Mouse (Mus musculus) v-Abl transformed pro-B cells (cell line): Measurements from ENCODE around the gene Frrs1l.

Source experiments
- in situ Hi-C, 2 experiments: fragments of 400-800 bp; cut with MboI; formaldehyde crosslinking; loops; one replicate each; pipeline ENCODE4 v1.15.1; 2025; ENCODE audit not compliant: unreplicated experiment in 2 of 2

Gene Frrs1l

DNA sequence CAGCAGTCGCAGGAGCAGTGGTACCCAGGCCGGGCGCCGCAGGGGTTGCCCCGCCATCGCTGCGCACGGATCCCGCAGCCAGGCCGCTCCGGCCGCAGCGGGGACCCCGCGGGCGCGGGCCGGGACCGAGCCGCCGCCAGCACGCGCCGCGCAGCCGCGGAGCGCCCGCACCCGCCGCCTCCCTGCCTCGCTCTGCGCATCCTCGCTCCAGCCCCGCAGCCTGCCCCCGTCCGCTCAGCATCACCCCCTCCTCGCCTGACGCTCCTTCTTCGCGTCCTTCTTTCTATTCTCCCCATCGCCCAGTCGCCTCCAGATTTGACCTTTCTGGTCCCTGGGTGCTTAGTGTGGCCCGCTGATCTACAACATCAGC lies at the start of gene Frrs1l:
Gene Frrs1l (minus strand): TSS at position 177 of the 370 bp plus-strand sequence.
- in situ Hi-C loops = no loop called here

GRCm38 (mm10) chr4:57039127-57040031 lies 49.2 kb upstream of the Frrs1l start:
- in situ Hi-C loops = loop anchor here in 1 of 2 experiments (25.0 kb wide), 1 partner anchor 1702 kb away; no protein-coding TSS in a partner anchor

DNA sequence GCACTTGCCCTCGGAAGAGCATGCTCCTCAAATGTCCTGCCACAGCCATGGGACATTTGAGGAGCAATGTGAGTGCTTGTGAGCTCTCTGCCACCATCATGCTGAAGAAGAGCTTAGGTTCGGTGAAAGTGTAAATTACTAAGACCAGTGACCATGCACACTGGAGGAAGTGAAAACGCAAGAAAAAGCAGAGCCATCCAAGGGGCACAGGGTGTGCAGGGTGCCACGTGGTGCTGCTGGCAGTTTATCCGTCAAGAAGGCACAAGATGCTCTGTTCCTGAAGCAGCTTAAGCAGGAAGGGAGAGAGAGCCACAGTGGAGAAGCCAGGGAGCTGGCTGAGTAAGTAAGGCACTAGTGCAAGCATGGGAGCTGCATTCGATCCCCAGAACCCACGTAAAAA lies 47.4 kb upstream of the Frrs1l start:
- in situ Hi-C loops = loop anchor here in 1 of 2 experiments (25.0 kb wide), 1 partner anchor 1700 kb away; no protein-coding TSS in a partner anchor

- in situ Hi-C loops = loop anchor here (5.0 to 25.0 kb wide), 3 partner anchors 33 to 1697 kb away; no protein-coding TSS in a partner anchor
Observed at GRCm38 (mm10) chr4:57034169-57034568, 44.0 kb upstream of the Frrs1l start.

- in situ Hi-C loops = loop anchor here (5.0 to 25.0 kb wide), 3 partner anchors 36 to 1694 kb away; no protein-coding TSS in a partner anchor
Observed at GRCm38 (mm10) chr4:57031440-57031839, 41.2 kb upstream of the Frrs1l start.

DNA sequence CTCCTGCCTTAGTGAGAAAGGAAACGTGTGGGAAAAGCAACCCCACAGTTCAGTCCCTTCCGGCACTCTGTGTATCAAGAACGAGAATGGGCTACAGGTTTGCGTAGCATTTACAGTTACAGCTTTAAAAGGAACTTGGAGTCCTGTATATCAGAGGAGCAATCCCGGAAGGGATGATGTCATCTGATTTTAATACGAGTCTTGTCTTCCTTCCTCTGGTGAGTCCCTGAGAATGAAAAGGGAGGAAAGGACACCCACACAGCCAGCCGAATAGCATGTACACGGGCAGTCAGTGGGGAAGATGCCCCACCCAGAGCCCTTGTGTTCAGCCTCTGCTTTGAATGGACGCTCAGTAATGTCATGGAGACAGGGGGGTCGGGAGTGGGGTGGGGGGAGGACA lies 37.8 kb upstream of the Frrs1l start:
- in situ Hi-C loops = loop anchor here in 1 of 2 experiments (25.0 kb wide), 1 partner anchor 1691 kb away; no protein-coding TSS in a partner anchor

- in situ Hi-C loops = loop anchor here in 1 of 2 experiments (5.0 kb wide), 1 partner anchor 124 kb away; no protein-coding TSS in a partner anchor
Observed at GRCm38 (mm10) chr4:57023527-57023926, 33.3 kb upstream of the Frrs1l start.

DNA sequence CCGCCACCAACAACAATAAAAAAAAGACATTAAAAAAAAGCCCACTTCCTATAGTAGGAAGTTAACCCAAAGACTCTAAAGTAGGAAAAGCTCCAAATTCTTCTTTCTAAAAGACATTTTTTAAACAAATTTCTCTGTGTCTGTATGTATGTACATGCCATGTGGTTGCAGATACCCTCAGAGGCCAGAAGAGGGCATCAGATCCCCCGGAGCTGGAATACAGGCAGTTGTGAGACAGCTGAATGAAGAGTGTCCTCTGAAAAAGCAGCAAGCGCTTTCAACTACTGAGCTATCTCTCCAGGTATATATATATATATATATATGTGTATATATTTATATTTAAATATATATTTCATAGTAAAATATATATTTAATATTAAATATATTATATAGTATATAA lies 31.1 kb upstream of the Frrs1l start:
- in situ Hi-C loops = loop anchor here in 1 of 2 experiments (5.0 kb wide), 1 partner anchor 126 kb away; no protein-coding TSS in a partner anchor

- in situ Hi-C loops = loop anchor here (5.0 kb wide), 2 partner anchors 130 to 260 kb away; no protein-coding TSS in a partner anchor
Observed at GRCm38 (mm10) chr4:57017229-57017628, 27.0 kb upstream of the Frrs1l start.

- in situ Hi-C loops = loop anchor here (5.0 kb wide), 2 partner anchors 131 to 261 kb away; no protein-coding TSS in a partner anchor
Observed at GRCm38 (mm10) chr4:57016366-57017171, 26.4 kb upstream of the Frrs1l start.

DNA sequence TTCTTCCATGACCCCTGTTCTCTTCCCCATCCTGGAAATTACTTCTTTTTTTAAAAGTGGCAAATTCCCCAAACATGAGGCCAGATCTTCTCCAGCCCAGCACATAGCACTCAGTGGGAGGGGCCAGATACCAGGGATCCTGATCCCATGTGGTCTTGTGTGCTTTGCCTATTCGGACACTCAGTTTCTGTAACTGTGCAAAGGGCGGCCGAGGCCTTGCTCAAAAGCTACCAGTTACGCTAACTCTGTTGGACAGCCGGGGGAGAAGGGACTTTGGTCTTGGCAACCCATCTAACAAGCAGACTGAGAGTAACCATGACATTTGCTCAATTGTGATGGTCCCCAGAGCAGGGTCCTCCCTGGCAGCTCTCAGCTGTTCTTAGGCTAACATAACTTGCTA lies 24.8 kb upstream of the Frrs1l start:
- in situ Hi-C loops = loop anchor here (5.0 kb wide), 2 partner anchors 132 to 262 kb away; no protein-coding TSS in a partner anchor

- in situ Hi-C loops = no loop called here
Observed at GRCm38 (mm10) chr4:57011454-57012046, 21.4 kb upstream of the Frrs1l start.

DNA sequence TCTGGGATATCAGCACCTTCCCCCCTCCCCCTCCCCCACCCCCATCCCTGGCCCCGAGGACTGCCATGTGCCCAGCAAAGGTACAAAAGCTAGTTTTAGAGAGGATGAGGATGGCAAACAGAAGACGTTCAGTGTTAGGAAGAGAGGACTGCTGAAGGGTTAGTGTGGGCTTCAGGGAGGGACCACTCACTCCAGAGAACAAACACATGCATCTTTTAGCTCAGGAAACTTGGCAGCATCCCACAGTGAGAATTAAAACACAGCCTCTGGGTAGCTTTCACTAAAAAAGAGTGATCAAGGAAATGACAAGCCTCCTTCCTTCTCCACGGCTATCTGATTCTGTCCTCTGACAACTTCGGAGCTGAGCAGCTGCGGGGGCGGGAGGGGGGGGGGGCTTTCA lies 20.7 kb upstream of the Frrs1l start:
- in situ Hi-C loops = no loop called here

DNA sequence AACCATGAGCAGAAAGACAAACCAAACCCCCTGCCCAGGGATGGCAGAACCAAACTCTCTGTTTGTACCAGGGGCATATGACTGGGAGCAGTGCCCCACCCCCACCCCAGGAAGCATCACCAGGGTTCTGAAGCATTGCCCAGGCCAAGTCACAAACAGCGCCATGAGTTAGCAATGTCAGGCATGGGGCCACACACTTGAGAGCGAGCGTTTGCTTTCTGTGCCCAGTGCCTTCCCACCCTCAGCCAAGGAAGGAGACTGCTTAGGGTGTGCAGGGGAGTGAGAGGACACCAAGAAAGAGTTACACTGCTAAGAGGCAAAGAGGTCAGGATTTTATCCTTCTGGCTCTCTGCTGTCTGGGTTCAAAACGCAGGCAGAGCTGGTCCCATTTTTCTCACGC lies 20.2 kb upstream of the Frrs1l start:
- in situ Hi-C loops = no loop called here

DNA sequence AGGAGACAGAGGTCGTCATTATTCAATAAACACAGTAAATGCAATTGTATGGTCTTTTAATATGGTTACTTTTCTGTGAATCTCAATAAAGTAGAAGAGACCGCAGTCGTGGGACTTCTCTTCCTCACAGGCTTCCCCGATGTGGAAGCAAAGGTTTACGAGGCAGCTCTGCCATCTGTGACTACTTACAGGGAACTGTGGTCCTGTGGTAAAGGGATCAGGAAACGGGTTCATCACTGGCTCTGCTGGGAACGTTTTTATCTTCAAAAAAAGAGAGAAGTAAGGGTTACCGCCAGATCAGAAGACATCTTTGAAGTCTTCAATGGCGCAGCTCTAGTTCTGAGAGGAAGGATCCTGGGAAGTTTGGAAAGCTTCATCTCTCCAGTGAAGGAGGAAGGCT lies 17.5 kb upstream of the Frrs1l start:
- in situ Hi-C loops = no loop called here

GRCm38 (mm10) chr4:57005011-57005410 lies 14.8 kb upstream of the Frrs1l start:
- in situ Hi-C loops = no loop called here

- in situ Hi-C loops = no loop called here
Observed at GRCm38 (mm10) chr4:57003886-57004285, 13.7 kb upstream of the Frrs1l start.

GRCm38 (mm10) chr4:57002751-57003150 lies 12.6 kb upstream of the Frrs1l start:
- in situ Hi-C loops = no loop called here

DNA sequence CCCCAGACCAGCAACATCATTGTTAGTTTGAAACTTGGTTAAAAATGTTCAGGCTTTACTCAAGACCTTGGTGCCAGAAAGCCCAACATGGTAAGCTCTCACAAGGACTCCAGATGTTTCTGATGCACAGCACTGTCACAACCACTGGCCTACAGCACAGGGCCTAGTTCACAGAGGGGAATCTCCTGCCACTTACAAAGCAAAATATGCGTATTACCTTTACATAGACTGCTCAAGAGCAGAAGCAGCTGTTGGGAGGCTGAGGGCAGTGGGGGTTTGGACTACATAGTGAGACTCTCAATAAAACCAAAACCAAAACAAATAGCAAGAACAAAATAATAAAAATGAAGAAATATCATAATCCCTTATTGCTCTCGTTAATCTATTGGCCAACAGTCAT lies 11.2 kb upstream of the Frrs1l start:
- in situ Hi-C loops = no loop called here

- in situ Hi-C loops = no loop called here
Observed at GRCm38 (mm10) chr4:56993331-56993730, 3.1 kb upstream of the Frrs1l start.
